Mouse (Mus musculus) retina, postnatal 7 days (tissue): ENCODE data around the gene Shq1.

ENCODE experiments used
- DNase-seq: peaks from one replicate; pipeline ENCODE4 v3.0.0-alpha.2; 2012; ENCODE audit warnings: low read depth, low spot score

The Shq1 gene

GRCm38 (mm10) chr6:100670880-100671344 lies at the start of gene Shq1:
TSS of gene Shq1 (minus strand) at chr6:100671157.
- DNase-seq = peak; percentile 80

GRCm38 (mm10) chr6:100720098-100720501 lies 49.1 kb upstream of the Shq1 start:
- no peak for DNase-seq

- DNase-seq = no peak
Observed at GRCm38 (mm10) chr6:100716817-100717216, 45.9 kb upstream of the Shq1 start.

DNA sequence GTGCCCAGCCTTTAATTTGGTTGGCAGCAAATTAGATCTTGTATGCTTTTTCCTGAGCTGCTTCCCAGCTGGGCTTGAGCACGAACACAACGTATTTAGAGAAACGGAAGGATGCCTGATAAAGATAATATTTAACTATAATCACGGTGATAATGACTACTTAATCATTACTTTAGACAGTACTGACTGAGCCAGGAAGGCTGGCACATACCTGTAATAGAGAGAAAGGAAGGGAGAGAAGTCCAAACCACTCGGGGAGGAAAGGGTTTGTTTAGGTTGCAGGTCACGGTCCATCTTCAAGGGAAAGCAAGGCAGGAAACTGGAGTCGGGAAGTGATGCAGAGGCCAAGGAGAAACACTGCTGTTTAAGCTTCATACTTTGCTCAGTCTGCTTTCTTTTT lies 45.2 kb upstream of the Shq1 start:
- DNase-seq = no peak

DNA sequence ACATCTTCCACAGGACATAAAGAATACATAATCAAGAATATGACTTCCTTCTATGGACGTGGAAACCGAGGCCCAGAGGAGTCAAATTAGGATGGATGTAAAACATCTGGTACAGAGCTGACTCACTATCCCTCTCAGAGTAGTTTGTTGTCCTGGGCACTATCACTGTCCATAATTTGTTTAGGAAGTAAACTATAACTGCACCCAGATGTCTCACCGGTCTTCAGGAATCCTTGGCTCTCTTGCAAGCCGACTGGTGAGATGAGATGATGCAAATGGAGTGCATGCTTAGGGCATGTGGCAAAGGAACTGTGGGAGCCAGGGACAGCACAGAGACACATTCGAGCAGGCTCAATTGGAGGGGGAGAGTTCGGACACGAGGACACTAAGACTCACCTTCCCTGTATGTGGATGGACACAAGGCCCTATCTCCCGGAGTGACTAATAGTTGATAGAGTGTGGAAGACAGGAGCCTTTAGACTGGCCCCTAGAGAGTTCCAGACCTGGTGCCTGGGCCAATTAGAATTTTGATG lies 44.4 kb upstream of the Shq1 start:
- no peak for DNase-seq

DNA sequence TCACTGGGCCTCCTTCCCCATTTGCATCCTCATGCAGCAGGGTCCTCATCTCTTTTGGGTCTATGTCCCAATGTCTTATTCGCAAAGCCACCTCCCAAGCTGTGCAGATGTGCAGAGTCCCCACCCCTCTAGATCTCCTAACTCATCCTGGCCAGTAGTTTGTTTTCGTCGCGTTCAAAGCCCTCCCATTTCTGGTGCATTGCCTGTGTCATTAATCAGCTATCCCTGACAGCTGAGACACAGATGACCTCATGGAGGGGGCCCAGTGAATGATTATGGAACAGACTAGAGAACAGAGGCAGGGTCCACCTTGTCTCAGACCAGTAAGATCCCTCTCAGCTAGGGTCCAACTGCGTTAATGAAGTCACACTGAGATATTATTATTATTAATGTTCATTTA lies 39.9 kb upstream of the Shq1 start:
- no peak for DNase-seq

DNA sequence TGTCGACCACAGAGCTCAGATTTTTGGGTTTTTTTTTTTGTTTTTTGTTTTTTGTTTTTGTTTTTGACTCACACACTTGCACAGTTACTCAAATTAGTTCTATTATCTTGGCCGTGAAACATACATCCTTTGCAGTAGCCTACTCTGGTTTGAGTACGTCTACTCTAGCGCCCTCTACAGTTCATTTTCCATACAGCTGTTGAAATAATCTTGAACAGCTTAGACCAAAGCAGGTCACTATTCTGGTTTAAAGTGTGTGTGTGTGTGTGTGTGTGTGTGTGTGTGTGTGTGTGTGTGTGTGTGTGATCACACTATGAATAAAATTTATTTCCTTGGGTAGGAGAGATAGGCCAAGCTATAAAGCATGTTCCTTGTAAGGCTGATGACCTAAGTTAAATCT lies 39.2 kb upstream of the Shq1 start:
- no peak for DNase-seq

GRCm38 (mm10) chr6:100709483-100709882 lies 38.5 kb upstream of the Shq1 start:
- no peak for DNase-seq

DNA sequence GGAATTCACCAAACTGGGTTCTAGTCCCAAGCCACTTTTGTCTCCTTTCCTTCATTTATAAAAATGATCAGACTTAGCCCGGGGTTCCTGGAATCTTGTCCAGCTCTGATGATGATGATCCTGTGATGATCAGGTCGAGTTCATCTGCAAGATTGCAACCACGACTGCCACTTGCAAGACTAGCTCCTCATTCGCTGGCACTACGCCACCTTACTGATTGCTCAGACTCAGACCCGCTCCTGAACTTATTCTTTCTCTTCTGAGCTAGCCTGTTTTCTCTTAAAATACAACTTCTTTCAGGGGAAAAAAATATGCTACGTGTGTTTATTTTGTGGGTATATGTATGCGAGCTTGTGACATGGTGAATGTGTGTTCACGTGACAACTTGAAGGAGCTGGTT lies 38.0 kb upstream of the Shq1 start:
- DNase-seq = no peak

GRCm38 (mm10) chr6:100708248-100708647 lies 37.3 kb upstream of the Shq1 start:
- DNase-seq = no peak

DNA sequence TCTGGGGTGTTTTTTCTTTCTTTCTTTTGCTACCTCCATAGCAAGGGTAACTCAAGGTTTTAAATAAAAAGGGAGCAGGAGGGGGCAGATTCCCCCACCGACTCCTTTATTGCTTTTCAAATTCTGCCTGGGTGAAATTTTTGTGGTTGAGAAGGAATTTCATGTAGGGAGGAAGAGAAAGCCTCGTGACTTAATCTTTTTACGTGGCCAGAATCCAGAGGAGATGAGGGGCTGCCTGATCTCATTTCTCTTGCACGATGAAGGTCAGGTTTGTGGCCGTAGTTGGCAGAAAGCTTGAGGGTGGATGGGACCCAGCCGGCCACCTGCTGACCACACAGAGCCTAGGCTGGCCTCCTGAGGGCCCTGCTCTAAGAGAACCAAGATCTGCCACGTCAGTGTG lies 36.6 kb upstream of the Shq1 start:
- no peak for DNase-seq

- DNase-seq = no peak
Observed at GRCm38 (mm10) chr6:100706861-100707260, 35.9 kb upstream of the Shq1 start.

DNA sequence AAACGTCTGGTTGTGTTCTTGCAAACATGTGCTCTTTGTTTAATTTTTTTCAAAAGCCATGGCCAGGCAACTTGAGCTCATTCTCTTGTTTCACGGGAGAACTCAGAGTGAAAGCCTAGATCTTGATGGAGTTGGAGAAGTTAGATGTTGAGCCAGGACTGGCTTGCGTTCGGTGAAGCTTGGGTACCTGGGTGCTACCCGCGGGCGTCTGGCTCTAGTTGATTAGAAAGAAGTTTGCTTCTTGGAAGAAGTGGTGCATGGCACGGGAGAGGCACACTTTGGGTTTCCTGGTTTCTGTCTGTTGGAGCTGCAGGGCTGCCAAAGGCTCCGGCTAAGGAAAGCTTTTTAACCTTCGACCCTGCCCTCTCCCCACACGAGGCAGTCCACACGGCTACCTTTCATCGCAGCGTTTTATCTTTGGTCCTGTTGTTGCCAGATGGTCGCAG lies 34.4 kb upstream of the Shq1 start:
- no peak for DNase-seq

- peak; percentile 25 for DNase-seq
Observed at GRCm38 (mm10) chr6:100704574-100705365, 33.8 kb upstream of the Shq1 start, which contains the start of gene Gxylt2. TSS of gene Gxylt2 (plus strand) at chr6:100704734.

DNA sequence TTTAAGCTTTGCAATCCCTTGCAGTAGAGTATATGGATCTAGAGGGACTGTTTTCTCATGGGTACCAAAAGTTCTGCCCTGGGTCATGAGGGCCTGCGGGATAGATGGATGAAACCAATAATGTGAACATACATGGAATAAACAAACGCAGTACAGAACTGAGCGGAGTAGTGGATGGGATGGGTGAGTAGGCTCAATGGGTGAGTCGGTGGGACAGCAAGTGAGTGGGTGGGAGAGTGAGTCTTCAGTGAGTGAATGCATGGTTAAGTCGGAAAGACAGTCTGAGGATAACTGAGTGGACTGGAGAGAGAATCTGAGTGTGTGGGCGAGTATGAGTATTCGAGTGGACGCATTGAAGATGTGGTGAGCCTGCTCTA lies 33.2 kb upstream of the Shq1 start:
- DNase-seq = no peak

GRCm38 (mm10) chr6:100700774-100701173 lies 29.8 kb upstream of the Shq1 start:
- no peak for DNase-seq

DNA sequence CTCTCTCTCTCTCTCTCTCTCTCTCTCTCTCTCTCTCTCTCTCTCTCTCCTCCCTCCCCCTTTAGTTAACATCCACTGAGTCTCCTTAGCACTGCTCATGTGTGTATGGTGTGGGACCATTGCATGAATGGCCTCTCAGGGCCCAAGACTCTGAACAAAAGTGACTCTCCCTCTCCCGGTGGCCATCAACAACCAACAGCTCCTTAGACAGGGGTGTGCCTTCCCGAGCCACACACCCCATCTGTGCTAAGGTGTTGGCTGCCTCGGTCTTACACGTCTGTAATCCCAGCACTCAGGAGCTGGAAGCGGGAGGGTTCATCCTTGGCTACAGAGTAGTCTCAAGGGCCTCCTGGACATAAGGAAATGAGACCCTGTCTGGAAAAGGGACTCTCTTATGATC lies 29.0 kb upstream of the Shq1 start:
- DNase-seq = no peak

GRCm38 (mm10) chr6:100686341-100686740 lies 15.4 kb upstream of the Shq1 start:
- DNase-seq = no peak

GRCm38 (mm10) chr6:100678636-100679035 lies 7.7 kb upstream of the Shq1 start:
- no peak for DNase-seq

DNA sequence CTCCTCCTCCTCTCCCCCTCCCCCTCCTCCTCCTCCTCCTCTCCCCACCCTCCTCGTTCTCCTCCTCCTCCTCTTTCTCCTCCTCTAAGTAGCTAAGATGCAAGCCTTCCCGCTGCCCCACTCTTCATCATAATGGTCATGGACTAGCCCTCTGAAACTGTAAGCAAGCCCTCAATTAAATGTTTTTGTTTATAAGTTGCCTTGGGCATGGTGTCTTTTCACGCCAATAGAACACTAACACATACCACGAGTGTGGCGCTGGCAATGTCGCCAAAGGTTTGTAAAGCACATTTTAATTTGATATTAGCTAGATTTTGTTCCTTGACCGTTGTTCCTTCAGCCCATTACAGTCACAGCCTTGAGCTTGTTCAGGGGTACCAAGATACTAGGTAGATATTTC lies 5.5 kb upstream of the Shq1 start:
- DNase-seq = no peak

GRCm38 (mm10) chr6:100674974-100675373 lies 4.0 kb upstream of the Shq1 start:
- DNase-seq = peak; percentile 14

- no peak for DNase-seq
Observed at GRCm38 (mm10) chr6:100671401-100671800, 444 bp upstream of the Shq1 start.

DNA sequence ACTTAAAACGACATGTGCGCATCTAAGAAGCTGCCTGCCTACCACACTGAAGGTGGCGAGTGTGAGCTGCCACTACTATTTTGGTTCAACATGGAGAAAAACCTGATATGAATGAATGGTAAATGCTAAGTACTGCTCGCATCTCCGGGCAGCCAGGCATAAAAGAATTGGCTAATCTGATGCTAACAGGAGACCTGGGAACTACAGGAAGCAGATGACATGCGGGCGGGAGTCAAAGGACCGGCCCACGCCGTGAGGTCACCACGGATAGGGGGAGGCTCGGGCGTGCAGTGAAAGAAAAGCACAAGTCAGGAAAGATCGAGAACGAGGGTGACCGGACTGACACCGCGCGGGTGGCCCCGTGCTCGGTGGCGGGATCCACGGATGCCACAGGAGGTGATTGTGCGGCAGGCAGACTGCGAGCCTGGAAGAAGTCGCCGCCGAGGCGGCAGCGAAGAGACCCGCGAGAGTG lies 551 bp downstream of the Shq1 start:
- peak; percentile 20 for DNase-seq
